Mouse (Mus musculus): ENCODE measurements around the gene Rnf41. TPM values are rescaled to one million over a fixed set of nuclear protein-coding genes. Genes with fewer than 3 reads are reported as not detected.

The Rnf41 gene
- polyA plus RNA-seq, 1 experiment from 2014 or later, result 24.6 TPM

Small RNA genes within 50 kb of the gene (microRNA-seq; reads per million reads assigned to microRNA genes)
- gene Gm25361 (not detected), gene Gm26308 (not detected), gene Mir6914 (not detected), gene Mir6915 (1.1 reads per million), gene Mir8105 (not detected)

Other genes with a start within 250 kb of the Rnf41 start
- gene Rbms2, start 231.4 kb upstream of the Rnf41 start, polyA plus RNA-seq (2014; fragmentation: Nextera tagmentation; extraction: Ambion mirVana), result 32.3 and 32.6 TPM in 2 replicates
- 0.54 and 1.1 TPM in 2 replicates for gene Gls2, start 217.2 kb upstream of the Rnf41 start, polyA plus RNA-seq (2014; fragmentation: Nextera tagmentation; extraction: Ambion mirVana)
- gene Spryd4, start 199.8 kb upstream of the Rnf41 start, polyA plus RNA-seq (2014; fragmentation: Nextera tagmentation; extraction: Ambion mirVana), result 44.2 and 47.6 TPM in 2 replicates
- gene Mip, start 185.8 kb upstream of the Rnf41 start, polyA plus RNA-seq (2014; fragmentation: Nextera tagmentation; extraction: Ambion mirVana), result not detected in 2 replicates
- gene Timeless, start 179.6 kb upstream of the Rnf41 start, polyA plus RNA-seq (2014; fragmentation: Nextera tagmentation; extraction: Ambion mirVana), result 23.6 and 25.2 TPM in 2 replicates
- gene Apon, start 157.6 kb upstream of the Rnf41 start, polyA plus RNA-seq (2014; fragmentation: Nextera tagmentation; extraction: Ambion mirVana), result 0.15 TPM in 1 of 2 replicates, not detected in the other
- not detected in 2 replicates for gene Apof, start 143.0 kb upstream of the Rnf41 start, polyA plus RNA-seq (2014; fragmentation: Nextera tagmentation; extraction: Ambion mirVana)
- gene Stat2, start 141.1 kb upstream of the Rnf41 start, polyA plus RNA-seq (2014; fragmentation: Nextera tagmentation; extraction: Ambion mirVana), result 10.0 and 10.9 TPM in 2 replicates
- gene Il23a, start 112.9 kb upstream of the Rnf41 start, polyA plus RNA-seq (2014; fragmentation: Nextera tagmentation; extraction: Ambion mirVana), result 3.3 and 4.3 TPM in 2 replicates
- 28.8 and 29.6 TPM in 2 replicates for gene Pan2, start 108.3 kb upstream of the Rnf41 start, polyA plus RNA-seq (2014; fragmentation: Nextera tagmentation; extraction: Ambion mirVana)
- 213 and 243 TPM in 2 replicates for gene Cnpy2, start 89.2 kb upstream of the Rnf41 start, polyA plus RNA-seq (2014; fragmentation: Nextera tagmentation; extraction: Ambion mirVana)
- gene Cs, start 73.9 kb upstream of the Rnf41 start, polyA plus RNA-seq (2014; fragmentation: Nextera tagmentation; extraction: Ambion mirVana), result 493 and 524 TPM in 2 replicates
- gene Coq10a, start 42.7 kb upstream of the Rnf41 start, polyA plus RNA-seq (2014; fragmentation: Nextera tagmentation; extraction: Ambion mirVana), result 23.5 TPM in 2 replicates
- 7.9 and 9.9 TPM in 2 replicates for gene Ankrd52, start 34.5 kb upstream of the Rnf41 start, polyA plus RNA-seq (2014; fragmentation: Nextera tagmentation; extraction: Ambion mirVana)
- gene Slc39a5, start 10.4 kb upstream of the Rnf41 start, polyA plus RNA-seq (2014; fragmentation: Nextera tagmentation; extraction: Ambion mirVana), result not detected in 2 replicates
- gene Nabp2, start 165 bp upstream of the Rnf41 start, polyA plus RNA-seq (2014; fragmentation: Nextera tagmentation; extraction: Ambion mirVana), result 64.5 and 66.6 TPM in 2 replicates
- 62.4 and 63.7 TPM in 2 replicates for gene Smarcc2, start 47.6 kb downstream of the Rnf41 start, polyA plus RNA-seq (2014; fragmentation: Nextera tagmentation; extraction: Ambion mirVana)
- 1,060 and 1,246 TPM in 2 replicates for gene Myl6, start 82.5 kb downstream of the Rnf41 start, polyA plus RNA-seq (2014; fragmentation: Nextera tagmentation; extraction: Ambion mirVana)
- 5.0 and 5.5 TPM in 2 replicates for gene Myl6b, start 87.0 kb downstream of the Rnf41 start, polyA plus RNA-seq (2014; fragmentation: Nextera tagmentation; extraction: Ambion mirVana)
- gene Esyt1, start 114.2 kb downstream of the Rnf41 start, polyA plus RNA-seq (2014; fragmentation: Nextera tagmentation; extraction: Ambion mirVana), result 17.3 and 17.8 TPM in 2 replicates
- 7.3 and 8.2 TPM in 2 replicates for gene Zc3h10, start 136.1 kb downstream of the Rnf41 start, polyA plus RNA-seq (2014; fragmentation: Nextera tagmentation; extraction: Ambion mirVana)
- gene Rpl41, start 137.6 kb downstream of the Rnf41 start, polyA plus RNA-seq (2014; fragmentation: Nextera tagmentation; extraction: Ambion mirVana), result 2,755 and 3,168 TPM in 2 replicates
- gene Pa2g4, start 154.3 kb downstream of the Rnf41 start, polyA plus RNA-seq (2014; fragmentation: Nextera tagmentation; extraction: Ambion mirVana), result 123 TPM in 2 replicates
- gene Erbb3, start 178.0 kb downstream of the Rnf41 start, polyA plus RNA-seq (2014; fragmentation: Nextera tagmentation; extraction: Ambion mirVana), result 2.9 and 3.5 TPM in 2 replicates
- 540 and 605 TPM in 2 replicates for gene Rps26, start 215.1 kb downstream of the Rnf41 start, polyA plus RNA-seq (2014; fragmentation: Nextera tagmentation; extraction: Ambion mirVana)
- 1.5 and 1.8 TPM in 2 replicates for gene Ikzf4, start 234.3 kb downstream of the Rnf41 start, polyA plus RNA-seq (2014; fragmentation: Nextera tagmentation; extraction: Ambion mirVana)